Mouse (Mus musculus) liver, embryonic 14.5 days (tissue): ENCODE measurements at regions not wholly inside any gene's neighbourhood (a gene's known extent, or its start where the extent isn't known, plus 50 kb on each side); places are given as distances from the start of the nearest gene placed in this dataset.

ENCODE experiments used
- CTCF ChIP-seq: IDR thresholded peaks from 2 replicates; pipeline ENCODE4 v1.5.1; 2016; ENCODE audit warnings: antibody characterized with exemption, low read depth, control low read depth
- EP300 ChIP-seq: IDR thresholded peaks from 2 replicates; pipeline ENCODE4 v1.6.1; 2016; ENCODE audit warnings: antibody characterized with exemption, low read depth

GRCm38 (mm10) chr5:116708505-116708904 lies 116.9 kb upstream of the Srrm4 start:
- TF ChIP-seq CTCF (no peak), EP300 (no peak)
